Mouse (Mus musculus) urinary bladder, postnatal 36 days (tissue): ENCODE measurements around the gene Ephb1.

Experiments used
- DNase-seq, 2 experiments: peaks; one replicate each; pipeline ENCODE4 v3.0.0; 2022; ENCODE audit warnings: low spot score in 2 of 2, mixed read lengths in 1 of 2

Gene Ephb1

GRCm38 (mm10) chr9:101918771-101919170 lies 435.7 kb downstream of the Ephb1 start:
- DNase-seq = no peak

GRCm38 (mm10) chr9:101915082-101915481 lies 439.4 kb downstream of the Ephb1 start:
- no peak for DNase-seq

DNA sequence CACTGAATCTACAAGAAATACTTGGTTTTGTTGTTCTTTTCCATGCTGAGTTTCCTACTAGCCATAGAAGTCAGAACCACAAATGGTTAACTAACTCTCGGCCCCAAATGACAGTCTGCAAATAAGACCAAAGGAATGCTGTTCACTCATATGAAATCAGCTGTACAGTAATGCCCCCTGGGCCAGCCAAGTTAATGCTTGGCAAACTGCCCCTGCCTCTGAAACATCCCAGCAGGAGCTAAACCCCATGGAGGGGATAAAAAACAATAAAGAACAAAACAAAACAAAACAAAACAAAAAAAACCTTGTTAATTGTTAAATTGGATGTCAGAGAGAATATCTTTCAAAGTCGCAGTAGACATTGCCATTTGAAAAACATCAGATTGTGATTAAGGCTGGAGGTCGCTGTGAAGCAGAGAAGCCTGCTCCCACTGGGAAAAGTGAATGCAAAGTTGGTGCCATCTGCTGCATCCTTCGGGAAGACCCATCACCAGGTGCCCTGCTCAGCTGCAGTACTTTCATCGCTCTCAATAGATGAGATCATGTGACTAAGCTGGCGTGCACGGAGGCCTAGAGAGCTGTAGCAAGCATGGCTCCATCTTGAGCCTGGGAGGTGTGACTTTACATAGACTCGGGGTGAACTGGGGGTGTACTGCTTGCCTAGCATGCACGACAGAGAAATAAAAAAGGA lies 443.2 kb downstream of the Ephb1 start:
- DNase-seq = no peak

- no peak for DNase-seq
Measured at GRCm38 (mm10) chr9:101909491-101909890, 445.0 kb downstream of the Ephb1 start.

GRCm38 (mm10) chr9:101908849-101909248 lies 445.6 kb downstream of the Ephb1 start:
- no peak for DNase-seq

DNA sequence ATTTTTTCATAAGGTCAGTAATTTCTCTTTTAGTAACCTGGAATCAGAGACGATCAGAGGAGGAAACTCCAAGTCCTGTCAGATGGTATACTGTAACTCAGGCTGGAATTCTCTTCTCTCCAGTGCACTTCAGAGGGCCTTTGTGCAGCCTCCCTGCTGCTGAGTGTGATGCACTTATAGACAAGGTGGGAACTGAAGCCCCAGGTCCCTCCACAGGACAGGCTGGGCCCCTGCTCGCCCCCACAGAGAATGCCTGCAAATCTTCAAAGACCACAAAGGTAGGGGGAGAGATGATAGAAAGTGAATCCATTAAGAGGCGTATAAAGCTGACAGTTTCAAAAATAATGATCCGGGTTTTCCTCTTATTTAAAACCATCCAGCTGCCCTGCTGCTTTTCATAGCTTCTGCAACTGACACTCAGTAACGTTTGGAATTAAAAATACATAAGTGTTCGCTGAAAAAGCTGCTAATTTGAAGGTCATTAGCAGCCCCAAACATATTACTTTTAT lies 446.7 kb downstream of the Ephb1 start:
- no peak for DNase-seq

DNA sequence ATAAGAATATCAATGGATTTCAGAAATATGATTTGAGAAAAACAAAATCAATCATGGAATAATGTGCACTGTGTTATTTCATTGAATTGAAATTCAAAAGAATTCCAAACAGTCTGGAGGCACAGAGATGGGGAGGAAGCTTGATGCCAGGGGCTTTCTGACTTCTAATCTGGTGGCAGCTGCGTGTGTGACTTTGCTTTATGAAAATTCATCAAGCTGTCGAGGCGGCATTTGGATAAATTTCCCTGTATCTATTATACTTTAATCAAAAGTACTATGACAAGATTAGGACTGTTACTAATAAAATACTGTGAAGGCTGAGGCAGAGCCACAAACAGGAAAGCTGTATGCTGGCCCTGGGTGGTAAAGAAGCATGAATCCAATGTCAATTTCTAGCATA lies 451.1 kb downstream of the Ephb1 start:
- no peak for DNase-seq

- DNase-seq = no peak
Measured at GRCm38 (mm10) chr9:101897851-101898250, 456.6 kb downstream of the Ephb1 start.

GRCm38 (mm10) chr9:101883295-101883694 lies 471.2 kb downstream of the Ephb1 start:
- no peak for DNase-seq

GRCm38 (mm10) chr9:101877109-101877987 lies 477.1 kb downstream of the Ephb1 start:
- DNase-seq = no peak

GRCm38 (mm10) chr9:101875306-101875705 lies 479.2 kb downstream of the Ephb1 start:
- no peak for DNase-seq
